Mouse (Mus musculus) liver, embryonic 14.5 days (tissue): ENCODE measurements around the gene Primpol. TPM values are rescaled to one million over a fixed set of nuclear protein-coding genes. Genes with fewer than 3 reads are reported as not detected.
A peak's percentile ranks its signal among the peaks of the same experiment; 100 is the strongest.

ENCODE experiments used
- ATAC-seq: fragments of 200-750 bp; cut with Nextera tagmentation; 2 replicates; pipeline ENCODE4 v1.8.0; 2017; ENCODE audit warnings: moderate number of reproducible peaks, mild to moderate bottlenecking, moderate library complexity; ENCODE audit not compliant: insufficient read depth
- DNase-seq, 3 experiments: peaks; one replicate each; pipeline ENCODE4 v3.0.0-alpha.2; 2012 to 2013; ENCODE audit warnings: low read depth in 3 of 3, low spot score in 3 of 3
- H3K27ac ChIP-seq: fragments of 300-500 bp; sonication (generic); 2 replicates; pipeline ENCODE4 v1.5.1; 2014; ENCODE audit warnings: moderate library complexity, mild to moderate bottlenecking, control low read depth, inconsistent platforms
- H3K27me3 ChIP-seq: fragments of 300-500 bp; sonication (generic); 2 replicates; pipeline ENCODE4 v1.6.1; 2014; ENCODE audit warnings: mild to moderate bottlenecking, low read length, moderate library complexity; ENCODE audit not compliant: control insufficient read depth, insufficient read depth
- H3K36me3 ChIP-seq: fragments of 300-500 bp; sonication (generic); replicated peaks from 2 replicates; pipeline ENCODE4 v1.6.1; 2014; ENCODE audit warnings: low read depth; ENCODE audit not compliant: control insufficient read depth, insufficient read depth
- H3K4me1 ChIP-seq, 2 experiments: fragments of 200-500 bp in 1 of 2; fragments of 300-500 bp in 1 of 2; sonication (generic) in 1 of 2; replicated peaks; 2 replicates each; pipeline ENCODE4 v1.6.1; 2012 to 2014; ENCODE audit warnings: antibody characterized with exemption in 1 of 2, inconsistent platforms in 1 of 2, low read length in 1 of 2; ENCODE audit not compliant: control insufficient read depth in 2 of 2, insufficient read depth in 2 of 2
- H3K4me2 ChIP-seq: fragments of 300-500 bp; sonication (generic); 2 replicates; pipeline ENCODE4 v1.6.1; 2014; ENCODE audit warnings: low read depth, mild to moderate bottlenecking, control low read depth, moderate library complexity
- H3K4me3 ChIP-seq, 2 experiments: fragments of 200-500 bp in 1 of 2; fragments of 300-500 bp in 1 of 2; sonication (generic) in 1 of 2; 2 replicates each; pipeline ENCODE4 v1.5.1; 2012 to 2014; ENCODE audit warnings: low read depth in 2 of 2, low read length in 2 of 2, mild to moderate bottlenecking in 2 of 2, control low read depth in 1 of 2, inconsistent platforms in 1 of 2, moderate library complexity in 1 of 2; ENCODE audit not compliant: insufficient read depth in 1 of 2
- H3K9ac ChIP-seq: fragments of 300-500 bp; sonication (generic); replicated peaks from 2 replicates; pipeline ENCODE4 v1.6.1; 2014; ENCODE audit warnings: mild to moderate bottlenecking, control low read depth, moderate library complexity
- H3K9me3 ChIP-seq: fragments of 300-500 bp; sonication (generic); 2 replicates; pipeline ENCODE4 v1.6.1; 2016; ENCODE audit warnings: low read length, mixed read lengths; ENCODE audit not compliant: control insufficient read depth
- CTCF ChIP-seq: IDR thresholded peaks from 2 replicates; pipeline ENCODE4 v1.5.1; 2016; ENCODE audit warnings: antibody characterized with exemption, low read depth, control low read depth
- EP300 ChIP-seq: IDR thresholded peaks from 2 replicates; pipeline ENCODE4 v1.6.1; 2016; ENCODE audit warnings: antibody characterized with exemption, low read depth
- WGBS: fragments of 180-500 bp; shearing (Covaris S2); extraction: QIAGEN DNeasy Blood & Tissue Kit; methylation state at CpG from one replicate; pipeline ENCODE4 v1.1.7; 2014; ENCODE audit not compliant: insufficient replicate concordance; 5-methylcytosine and 5-hydroxymethylcytosine counted together
- polyA plus RNA-seq, 2 experiments: library from polyadenylated mRNA; depleted of rRNA in 1 of 2; stranded (reverse) in 1 of 2; unstranded in 1 of 2; fragments of >200 nt; fragmentation: Nextera tagmentation in 1 of 2; extraction: Ambion mirVana in 1 of 2; gene quantifications; 2 replicates each; pipeline versions ENCODE4 v1.2.1 to v1.2.3; 2012 to 2014

The Primpol gene
- polyA plus RNA-seq, 2 experiments: 4.0 to 9.0 TPM

DNA sequence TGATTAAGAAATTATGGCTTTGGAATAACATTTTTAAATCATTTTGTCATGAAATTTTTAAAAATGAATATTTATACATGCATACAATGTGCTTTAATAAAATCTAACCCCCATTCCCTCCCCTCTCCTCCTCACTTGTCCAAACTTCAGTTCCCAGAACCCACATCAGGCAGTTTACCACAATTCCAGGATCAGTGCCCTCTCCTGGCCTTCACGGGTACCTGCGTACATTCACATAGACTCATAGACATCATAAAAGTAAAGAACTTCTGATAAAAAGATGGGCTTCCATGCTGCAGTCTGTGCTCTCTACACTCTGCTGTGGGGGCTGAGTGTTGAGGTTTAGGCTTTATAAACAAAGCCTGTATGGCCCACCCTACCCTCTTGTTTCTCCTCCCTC lies 48.1 kb downstream of the Primpol start:
- H3K27me3 ChIP-seq: no peaks in the 10 kb centered on the region
- H3K36me3 ChIP-seq: peaks cover 32% of the 10 kb centered on the region
- ATAC-seq (no peak), DNase-seq (no peak)
- no peak for TF ChIP-seq EP300
- TF ChIP-seq CTCF: peak; percentile 47; the same call in 1 of the 2 replicates
- no peaks in the 10 kb centered on the region for H3K9me3 ChIP-seq
- no peak overlapping the region for H3K4me2 ChIP-seq
- H3K9ac ChIP-seq: no peak overlapping the region
- no peak overlapping the region for H3K4me3 ChIP-seq
- H3K4me1 ChIP-seq: no peaks in the 10 kb centered on the region
- 78% methylated on average over 2 of the region's 2 CpGs for WGBS
- no peak overlapping the region for H3K27ac ChIP-seq

DNA sequence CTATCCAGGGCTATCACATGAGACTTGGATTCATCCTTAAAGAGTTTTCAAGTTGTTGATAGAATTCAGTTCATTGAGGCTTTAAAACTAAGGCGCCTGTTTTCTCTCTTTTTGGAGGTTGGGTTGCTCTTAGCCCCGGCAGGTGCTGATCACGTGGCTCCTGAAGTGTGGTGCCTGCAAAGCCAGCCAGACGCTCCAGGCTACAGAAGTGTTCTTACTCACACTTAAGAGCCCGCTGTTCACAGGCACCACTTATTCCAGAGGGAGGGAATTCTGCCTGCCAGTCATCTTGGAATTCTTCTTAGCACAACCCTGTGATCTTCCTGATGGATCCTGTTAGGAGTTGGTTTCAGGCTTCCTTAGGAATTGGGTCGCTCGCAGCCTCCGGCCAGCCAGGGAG lies 49.1 kb downstream of the Primpol start:
- peaks cover 25% of the 10 kb centered on the region for H3K36me3 ChIP-seq
- no peak overlapping the region for H3K4me3 ChIP-seq
- no peak overlapping the region for H3K9ac ChIP-seq
- no peaks in the 10 kb centered on the region for H3K9me3 ChIP-seq
- DNase-seq (no peak), ATAC-seq (no peak)
- no peaks in the 10 kb centered on the region for H3K27me3 ChIP-seq
- H3K27ac ChIP-seq: no peak overlapping the region
- H3K4me2 ChIP-seq: no peak overlapping the region
- WGBS: 84% methylated on average over 8 of the region's 8 CpGs
- H3K4me1 ChIP-seq: no peaks in the 10 kb centered on the region
- TF ChIP-seq CTCF: no peak
- TF ChIP-seq EP300: no peak

DNA sequence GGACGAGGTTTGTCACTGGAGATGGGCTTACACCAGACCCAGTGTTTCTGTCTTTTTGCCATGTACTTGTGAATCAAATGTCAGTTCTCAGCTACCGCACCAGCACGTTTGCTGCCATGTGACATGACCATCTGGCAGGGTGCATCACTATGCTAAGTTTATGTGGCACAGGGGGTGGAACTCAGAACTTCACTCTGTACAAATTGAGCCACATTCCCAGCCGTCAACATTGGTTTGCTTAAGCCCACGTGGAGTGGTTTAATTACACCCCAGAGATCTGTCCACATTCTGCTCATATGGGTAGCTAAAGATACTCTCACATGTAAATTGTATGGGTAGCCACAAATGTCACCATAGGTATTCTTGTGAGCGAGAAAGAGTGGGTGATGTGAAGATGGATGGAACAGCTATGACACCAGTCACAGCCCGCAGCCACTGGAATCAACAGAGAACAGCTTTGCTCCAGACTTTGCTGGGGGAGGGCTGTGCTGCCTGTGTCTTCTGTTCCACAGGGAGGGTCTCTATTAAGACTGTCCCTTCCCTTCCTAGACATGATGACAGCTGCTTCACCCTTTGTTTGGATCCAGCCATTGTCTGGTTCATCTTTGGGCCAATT lies 50.0 kb downstream of the Primpol start:
- 83% methylated on average over 7 of the region's 7 CpGs for WGBS
- Histone ChIP-seq H3K4me1 (no peaks in the 10 kb centered on the region), H3K27ac (no peak overlapping the region), H3K27me3 (no peaks in the 10 kb centered on the region), H3K36me3 (peaks cover 27% of the 10 kb centered on the region), H3K4me3 (no peak overlapping the region), H3K4me2 (no peak overlapping the region), H3K9me3 (no peaks in the 10 kb centered on the region), H3K9ac (no peak overlapping the region)
- TF ChIP-seq CTCF (no peak), EP300 (no peak)
- DNase-seq: no peak
- ATAC-seq: no peak

DNA sequence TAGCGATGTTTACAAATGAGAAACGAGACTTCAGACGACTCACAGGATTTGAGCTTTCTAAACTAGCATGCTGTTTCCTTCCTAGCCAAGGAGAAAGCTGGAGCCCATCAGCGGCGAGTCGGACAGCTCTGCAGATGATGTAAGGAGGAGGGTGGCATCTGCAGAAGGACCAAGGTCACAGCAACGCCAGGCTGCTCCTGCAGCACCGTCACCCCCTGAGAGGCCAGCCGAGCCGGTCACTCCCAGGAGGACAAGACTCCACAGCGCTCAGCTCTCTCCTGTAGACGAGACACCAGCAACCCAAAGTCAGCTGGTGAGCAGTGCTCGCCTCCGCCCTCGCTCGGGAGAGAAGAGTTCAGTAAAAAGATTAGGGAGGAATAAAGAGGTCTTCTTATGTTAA lies 54.7 kb downstream of the Primpol start:
- Histone ChIP-seq H3K36me3 (peaks cover 30% of the 10 kb centered on the region), H3K9ac (no peak overlapping the region), H3K4me2 (no peak overlapping the region), H3K4me1 (no peaks in the 10 kb centered on the region), H3K4me3 (no peak overlapping the region), H3K9me3 (no peaks in the 10 kb centered on the region), H3K27ac (no peak overlapping the region), H3K27me3 (no peaks in the 10 kb centered on the region)
- no peak for TF ChIP-seq EP300
- 86% methylated on average over 16 of the region's 16 CpGs for WGBS
- ATAC-seq: no peak
- DNase-seq: no peak

DNA sequence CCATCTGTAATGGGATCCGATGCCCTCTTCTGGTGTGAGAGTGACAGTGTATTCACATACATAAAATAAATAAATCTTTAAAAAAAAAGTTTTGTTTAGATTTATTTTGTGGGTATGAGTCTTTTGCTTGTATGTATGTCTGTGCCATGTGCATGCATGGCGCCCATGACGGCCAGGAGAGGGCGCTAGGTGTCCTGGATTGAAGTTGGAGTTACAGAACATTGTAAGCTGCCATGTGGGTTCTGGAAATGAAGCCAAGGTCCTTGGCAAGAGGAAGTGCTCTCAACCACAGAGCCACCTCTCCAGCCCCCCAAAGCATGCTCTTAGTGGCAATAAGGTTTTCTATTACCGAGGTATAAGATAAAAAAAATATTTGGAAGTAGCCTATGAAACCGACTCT lies 57.6 kb downstream of the Primpol start:
- H3K9ac ChIP-seq: no peak overlapping the region
- DNase-seq (peak; percentile 33 to 42 (median 38)), ATAC-seq (no peak)

More for the DNA sequence above, 57.6 kb downstream of the Primpol start:
- WGBS: 46% methylated on average over 6 of the region's 6 CpGs
- H3K4me3 ChIP-seq: no peak overlapping the region
- TF ChIP-seq EP300 (no peak), CTCF (peak; percentile 79)
- H3K4me2 ChIP-seq: no peak overlapping the region
- H3K9me3 ChIP-seq: no peaks in the 10 kb centered on the region
- H3K4me1 ChIP-seq: no peaks in the 10 kb centered on the region
- no peaks in the 10 kb centered on the region for H3K27me3 ChIP-seq
- no peak overlapping the region for H3K27ac ChIP-seq
- H3K36me3 ChIP-seq: peaks cover 41% of the 10 kb centered on the region
